Mouse (Mus musculus) small intestine, adult 2 months (tissue): ENCODE data around the gene Lgsn.

ENCODE experiments used
- CTCF ChIP-seq: fragments of 200-500 bp; IDR thresholded peaks from 2 replicates; pipeline ENCODE4 v1.5.1; 2012; ENCODE audit warnings: low read depth, mild to moderate bottlenecking, control low read depth, inconsistent platforms, low read length, moderate library complexity, mixed read lengths; ENCODE audit not compliant: insufficient replicate concordance, insufficient read length; ENCODE audit errors: extremely low read depth
- POLR2A ChIP-seq: fragments of 200-500 bp; IDR thresholded peaks from 2 replicates; pipeline ENCODE4 v1.6.1; 2012; ENCODE audit warnings: low read depth, mild to moderate bottlenecking, control low read depth, inconsistent platforms, low read length, moderate library complexity

DNA sequence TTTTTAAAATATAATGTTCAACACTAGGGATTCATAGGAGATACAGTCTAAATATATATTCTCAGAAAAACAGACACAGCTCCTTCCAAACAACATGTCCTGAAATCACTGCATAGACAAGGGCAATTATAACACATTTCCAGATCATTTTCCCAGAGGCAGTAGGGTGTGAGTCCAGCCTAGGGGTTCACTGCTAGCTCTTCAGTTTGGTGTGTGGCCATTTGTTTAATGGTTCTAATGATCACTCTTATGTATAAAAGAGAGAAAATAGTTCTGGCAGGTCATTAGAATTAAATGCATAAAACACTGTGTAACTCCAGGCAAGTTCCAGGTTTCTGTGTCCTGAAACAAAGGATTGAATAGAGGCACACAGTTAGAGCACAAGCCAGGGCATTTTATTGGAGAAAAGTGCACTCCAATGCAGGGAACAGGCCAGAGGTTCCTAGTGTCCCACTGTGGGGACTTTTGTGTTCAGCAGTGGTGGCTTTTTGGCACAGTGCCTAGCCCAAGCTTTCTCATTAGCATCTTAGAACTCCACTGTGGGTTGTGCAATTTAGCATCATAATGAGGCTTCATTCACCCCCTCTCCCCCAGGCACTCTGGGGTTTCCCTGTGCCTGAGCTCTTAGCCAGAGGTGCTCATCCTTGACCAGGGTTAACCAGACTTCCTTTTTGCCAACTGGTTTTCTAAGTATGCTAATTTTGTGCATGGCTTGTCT lies 57.3 kb downstream of the Lgsn start:
- TF ChIP-seq CTCF (no peak), POLR2A (no peak)
